Mouse (Mus musculus): Measurements from ENCODE around the gene Mettl16. TPM values are rescaled to one million over a fixed set of nuclear protein-coding genes. Genes with fewer than 3 reads are reported as not detected.

Mettl16 gene
- total RNA-seq, 2 experiments from 2014 or later: 18.1 to 26.4 TPM

DNA sequence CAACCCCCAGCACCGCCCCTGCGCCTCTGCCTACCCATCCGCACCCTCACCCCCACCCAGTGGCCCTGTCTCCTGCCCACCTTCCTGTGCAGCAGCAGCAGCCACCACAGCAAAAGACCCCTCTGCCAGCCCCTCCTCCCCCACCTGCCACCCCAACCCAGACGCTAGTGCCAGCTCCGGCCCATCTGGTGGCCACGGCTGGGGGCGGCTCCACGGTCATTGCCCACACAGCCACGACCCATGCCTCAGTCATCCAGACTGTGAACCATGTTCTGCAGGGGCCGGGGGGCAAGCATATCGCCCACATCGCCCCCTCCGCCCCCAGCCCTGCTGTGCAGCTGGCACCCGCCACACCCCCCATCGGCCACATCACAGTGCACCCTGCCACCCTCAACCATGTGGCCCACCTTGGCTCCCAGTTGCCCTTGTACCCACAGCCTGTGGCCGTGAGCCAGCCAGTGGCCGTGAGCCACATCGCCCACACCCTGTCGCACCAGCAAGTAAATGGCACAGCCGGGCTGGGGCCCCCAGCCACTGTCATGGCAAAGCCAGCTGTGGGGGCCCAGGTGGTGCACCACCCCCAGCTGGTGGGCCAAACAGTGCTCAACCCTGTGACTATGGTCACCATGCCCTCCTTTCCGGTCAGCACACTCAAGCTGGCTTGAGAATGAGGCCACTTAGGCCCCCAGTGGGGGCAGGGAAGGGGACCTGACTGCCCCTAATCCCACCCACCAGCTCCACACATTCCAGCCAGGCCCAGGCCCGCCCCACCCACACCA is 72.2 kb downstream of the Mettl16 start:
- DNase-seq (ENCODE audit: low spot score in 2 of 2): no peak

DNA sequence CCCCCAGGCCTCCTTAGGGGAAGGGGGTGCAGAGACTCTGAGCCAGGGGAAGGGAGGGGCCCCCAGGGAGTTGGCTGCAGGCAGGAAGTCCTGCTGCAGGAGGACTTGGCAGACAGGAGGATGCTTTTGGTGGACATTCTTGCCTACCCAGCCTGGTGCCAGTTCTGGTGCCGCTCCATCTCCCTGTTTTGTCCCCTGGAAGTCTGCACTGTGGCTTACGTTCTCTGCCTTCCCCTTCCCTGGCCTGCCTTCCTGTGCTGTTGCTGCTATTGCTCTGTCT is 72.7 kb downstream of the Mettl16 start:
- DNase-seq (ENCODE audit: low spot score in 2 of 2): no peak

DNA sequence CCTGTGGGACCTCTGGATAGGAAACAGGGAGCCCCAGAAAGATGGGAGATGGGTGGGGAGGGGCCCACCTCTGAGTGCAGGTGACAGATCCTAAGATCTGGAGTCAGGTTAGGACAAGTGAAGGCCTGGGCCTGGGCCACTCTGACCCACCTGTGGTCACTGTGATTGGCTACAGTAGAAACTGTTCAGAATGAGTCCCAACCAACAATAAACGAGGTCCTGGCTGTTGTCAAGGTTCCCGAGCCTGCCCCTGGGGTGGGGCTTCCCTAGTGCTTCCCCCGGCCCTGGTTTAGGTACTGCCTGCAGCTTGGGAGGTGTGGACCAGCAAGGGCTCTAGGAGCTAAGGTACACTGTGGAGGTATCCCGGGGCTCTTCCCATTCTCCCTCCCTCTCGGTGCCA is 73.1 kb downstream of the Mettl16 start:
- DNase-seq (ENCODE audit: low spot score in 2 of 2): no peak

DNA sequence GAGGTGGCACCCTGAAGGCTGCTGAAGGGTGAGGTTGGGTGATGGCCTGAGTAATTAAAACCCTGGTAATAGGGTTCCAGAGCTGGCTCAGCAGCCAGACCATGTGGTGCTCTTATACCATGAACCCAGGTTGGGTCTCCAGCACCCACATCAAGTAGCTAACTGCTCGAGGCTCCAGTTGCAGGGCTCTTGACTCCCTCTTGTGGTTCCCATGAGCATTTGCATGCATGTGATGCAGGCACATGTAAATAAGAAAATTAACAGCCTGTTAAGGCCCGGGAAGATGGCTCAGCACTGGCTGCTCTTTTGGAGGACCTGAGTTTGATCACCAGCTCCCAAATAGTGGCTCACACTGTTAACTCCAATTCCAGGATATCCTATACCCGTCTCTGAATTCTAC is 75.2 kb downstream of the Mettl16 start:
- no peak for DNase-seq (ENCODE audit: low spot score in 2 of 2)

DNA sequence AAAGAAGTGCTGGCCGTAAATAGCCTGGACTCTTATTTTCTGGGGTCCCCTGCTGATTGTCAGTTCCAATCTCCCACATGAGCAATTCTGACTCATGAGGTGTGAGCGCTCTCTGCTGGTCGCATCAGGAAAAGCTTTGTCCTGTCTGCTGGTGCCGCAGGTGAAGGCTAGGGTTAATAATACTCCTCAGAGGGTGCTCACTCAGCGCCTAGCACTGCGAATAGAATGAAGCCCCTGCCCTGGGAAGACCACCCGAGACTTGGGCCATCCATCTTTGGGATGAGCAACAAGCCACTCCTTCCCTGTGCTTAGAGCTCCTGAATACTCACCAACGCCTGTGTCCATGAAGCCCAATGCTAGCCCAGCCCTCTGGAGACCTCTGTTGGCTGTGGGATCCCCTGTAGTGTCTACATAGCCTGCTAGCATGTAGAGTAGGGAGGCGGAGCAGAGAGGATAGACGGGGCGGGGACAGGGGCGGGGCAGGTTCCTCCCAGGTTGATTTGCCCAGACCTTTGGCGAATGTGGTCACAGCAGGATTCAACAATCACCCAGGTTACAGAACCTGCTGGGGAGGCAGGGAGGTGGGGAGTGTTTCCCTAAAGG is 77.4 kb downstream of the Mettl16 start:
- DNase-seq (ENCODE audit: low spot score in 2 of 2): peak; percentile 78 to 81

DNA sequence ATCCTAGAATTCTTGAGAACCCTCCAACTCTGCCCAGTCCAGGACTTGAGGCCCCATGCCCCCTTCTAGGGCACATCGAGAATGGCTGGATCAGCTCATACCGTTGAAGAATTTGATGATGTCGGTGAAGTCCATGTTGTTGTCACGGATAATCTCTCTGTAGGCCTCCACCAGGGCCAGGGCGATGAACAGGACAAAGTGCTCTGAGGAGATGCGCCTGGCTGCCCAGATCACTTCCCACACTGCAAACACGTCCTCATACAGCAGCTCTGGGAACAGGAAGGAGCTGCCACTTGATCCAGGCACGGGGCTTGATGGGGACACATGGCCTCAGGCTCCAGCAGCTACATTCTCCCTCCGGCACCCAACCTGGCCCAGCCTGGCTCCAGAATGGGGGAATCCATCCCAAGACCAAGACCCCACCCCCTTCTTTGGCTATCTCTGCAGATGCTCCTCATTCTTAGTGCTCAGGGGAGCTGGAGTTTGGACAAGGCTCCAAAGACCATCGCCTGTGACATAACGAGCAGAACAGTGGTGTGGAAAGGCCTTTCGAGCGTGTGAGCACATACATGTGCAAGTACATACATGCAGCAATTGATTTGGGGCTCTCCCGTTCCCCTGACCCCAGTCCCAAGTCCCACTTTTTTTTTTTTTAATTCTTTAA is 80.5 kb downstream of the Mettl16 start:
- DNase-seq (ENCODE audit: low spot score in 2 of 2): no peak

DNA sequence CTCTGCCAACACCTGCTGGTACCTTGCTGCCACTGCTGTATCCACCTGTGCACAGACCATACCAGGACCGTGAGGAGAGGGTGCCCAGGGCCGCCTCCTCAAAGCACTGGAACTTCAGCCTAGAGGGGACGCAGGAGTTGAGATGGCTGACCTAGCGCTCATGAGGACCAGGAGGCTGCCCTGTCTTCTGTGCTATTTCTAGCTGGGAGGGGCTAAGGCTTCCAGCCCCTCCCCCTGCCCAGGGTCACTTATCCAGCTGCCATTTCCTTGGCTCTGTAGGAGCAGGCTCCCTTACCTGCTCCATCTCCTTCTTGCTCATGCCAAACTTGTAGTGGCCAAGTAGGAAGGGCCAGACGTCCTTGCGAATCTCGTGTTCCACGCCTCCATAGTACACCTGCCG is 87.1 kb downstream of the Mettl16 start:
- DNase-seq (ENCODE audit: low spot score in 2 of 2): no peak

DNA sequence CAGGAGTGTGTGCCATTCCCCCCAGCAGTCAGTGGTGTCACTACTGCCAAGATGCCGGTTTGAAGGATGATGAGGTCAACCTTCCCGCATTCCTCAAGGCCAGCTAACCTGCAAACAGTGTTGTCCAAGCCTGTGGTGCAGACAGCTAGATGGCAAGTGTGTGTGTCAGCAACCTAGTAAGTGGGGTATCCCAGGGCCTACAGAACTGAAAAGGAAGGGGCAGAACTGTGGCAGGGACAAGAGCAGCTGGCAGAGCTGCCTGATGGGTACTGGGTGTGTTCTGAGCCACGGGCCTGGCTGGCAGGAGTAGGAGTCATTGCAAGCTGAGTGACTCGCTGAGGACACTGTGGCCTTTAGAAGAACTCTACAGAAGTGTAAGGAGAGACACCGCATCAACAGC is 91.5 kb downstream of the Mettl16 start:
- DNase-seq (ENCODE audit: low spot score in 2 of 2): no peak

DNA sequence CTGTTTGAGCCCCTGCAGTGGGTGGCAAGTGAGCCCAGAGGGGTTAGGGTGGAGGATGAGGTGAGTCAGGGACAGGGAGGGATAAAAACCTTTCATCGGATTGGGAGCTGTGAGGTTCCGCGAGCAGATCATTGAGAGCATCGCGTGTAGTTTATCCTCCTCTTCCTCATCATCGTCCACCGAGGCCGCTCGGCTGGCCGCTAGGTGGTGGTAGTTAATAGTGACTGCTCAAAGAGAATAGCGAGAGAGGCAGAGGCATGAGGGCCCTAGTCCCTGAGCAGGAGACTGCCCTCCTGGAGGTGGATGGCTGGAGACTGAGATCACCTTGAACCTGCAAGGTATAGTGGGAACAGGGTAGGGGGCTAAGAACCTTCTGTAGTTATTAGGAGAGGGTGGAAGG is 92.8 kb downstream of the Mettl16 start:
- no peak for DNase-seq (ENCODE audit: low spot score in 2 of 2)

DNA sequence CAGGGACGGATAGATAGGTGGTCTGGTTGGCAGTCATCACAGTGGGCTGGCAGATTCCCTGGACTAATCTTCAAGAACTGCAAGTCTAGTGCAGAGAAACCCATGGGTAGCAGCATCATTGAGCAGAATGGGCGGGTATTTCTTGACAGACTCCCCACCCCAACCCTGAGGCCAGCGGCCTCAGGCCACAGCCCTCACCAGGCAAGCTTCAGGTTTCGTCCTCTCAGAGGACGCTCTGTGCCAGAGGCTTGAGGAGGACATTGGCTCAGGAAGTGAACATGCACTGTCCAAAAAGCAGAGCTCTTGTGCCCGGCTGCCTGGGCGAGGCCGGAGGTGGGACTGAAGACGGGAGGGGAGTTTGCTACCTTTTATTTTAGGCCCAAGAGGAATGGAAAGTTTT is 93.8 kb downstream of the Mettl16 start:
- DNase-seq (ENCODE audit: low spot score in 2 of 2): no peak

DNA sequence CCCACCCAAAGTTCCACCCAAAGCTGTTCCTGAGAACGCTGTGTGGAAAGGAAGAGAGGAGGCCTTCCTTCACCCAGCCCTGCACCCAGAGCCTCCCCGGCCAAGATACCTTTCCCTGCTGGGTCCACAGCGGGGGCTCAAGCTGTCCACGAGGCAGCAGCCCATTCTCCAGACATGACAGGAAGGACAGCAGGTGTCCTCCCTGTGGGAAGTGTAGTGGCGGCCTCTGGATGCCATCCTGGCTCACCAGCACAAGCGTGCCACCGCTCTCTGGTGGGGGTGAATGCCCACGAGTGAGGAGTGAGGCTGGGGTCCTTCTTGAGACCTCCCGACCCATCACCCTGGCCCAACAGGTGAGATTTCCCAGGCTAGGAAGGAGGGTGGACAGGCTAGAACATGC is 94.6 kb downstream of the Mettl16 start:
- DNase-seq (ENCODE audit: low spot score in 2 of 2): no peak

DNA sequence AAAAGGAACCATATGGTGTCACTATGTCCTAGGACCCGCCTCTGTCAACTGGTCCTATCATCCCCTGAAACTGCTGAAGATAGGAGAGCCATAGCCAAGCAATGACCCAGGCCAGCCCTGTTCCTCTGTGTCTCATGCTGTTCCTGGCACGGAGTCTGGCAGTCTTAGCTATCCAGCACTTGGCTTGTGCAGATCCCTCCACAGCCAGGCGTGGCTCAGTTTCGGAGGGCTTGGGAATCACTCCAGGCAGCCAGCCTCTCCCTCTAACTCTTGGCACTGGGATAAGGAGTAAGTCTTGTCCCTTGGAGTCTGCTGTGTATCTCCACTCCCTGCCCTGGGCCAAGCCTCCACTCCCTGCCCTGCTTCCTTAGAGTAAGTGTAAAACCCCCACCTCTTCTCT is 96.0 kb downstream of the Mettl16 start:
- DNase-seq (ENCODE audit: low spot score in 2 of 2): peak; percentile 47 to 78

DNA sequence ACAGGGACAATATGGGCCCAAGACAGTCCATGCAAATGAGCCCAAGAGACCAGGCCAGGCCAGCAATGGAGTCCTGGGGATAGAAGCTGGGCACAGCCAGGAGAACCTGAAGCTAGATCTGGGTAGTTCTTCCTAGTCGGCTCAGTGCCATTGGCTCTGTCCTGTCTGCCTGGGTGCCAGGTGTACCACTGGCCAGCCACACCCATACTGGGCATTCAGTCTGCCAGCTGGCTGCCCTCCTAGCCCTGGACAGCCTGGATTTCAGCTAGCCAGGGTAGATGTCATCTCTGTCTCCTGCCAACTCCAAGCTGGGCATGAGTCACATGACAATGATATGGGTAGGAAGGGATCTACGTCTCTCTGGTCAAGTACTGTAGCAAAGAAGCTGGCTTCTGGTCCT is 96.6 kb downstream of the Mettl16 start:
- peak in 1 of 2 experiments; percentile 33 for DNase-seq (ENCODE audit: low spot score in 2 of 2)

DNA sequence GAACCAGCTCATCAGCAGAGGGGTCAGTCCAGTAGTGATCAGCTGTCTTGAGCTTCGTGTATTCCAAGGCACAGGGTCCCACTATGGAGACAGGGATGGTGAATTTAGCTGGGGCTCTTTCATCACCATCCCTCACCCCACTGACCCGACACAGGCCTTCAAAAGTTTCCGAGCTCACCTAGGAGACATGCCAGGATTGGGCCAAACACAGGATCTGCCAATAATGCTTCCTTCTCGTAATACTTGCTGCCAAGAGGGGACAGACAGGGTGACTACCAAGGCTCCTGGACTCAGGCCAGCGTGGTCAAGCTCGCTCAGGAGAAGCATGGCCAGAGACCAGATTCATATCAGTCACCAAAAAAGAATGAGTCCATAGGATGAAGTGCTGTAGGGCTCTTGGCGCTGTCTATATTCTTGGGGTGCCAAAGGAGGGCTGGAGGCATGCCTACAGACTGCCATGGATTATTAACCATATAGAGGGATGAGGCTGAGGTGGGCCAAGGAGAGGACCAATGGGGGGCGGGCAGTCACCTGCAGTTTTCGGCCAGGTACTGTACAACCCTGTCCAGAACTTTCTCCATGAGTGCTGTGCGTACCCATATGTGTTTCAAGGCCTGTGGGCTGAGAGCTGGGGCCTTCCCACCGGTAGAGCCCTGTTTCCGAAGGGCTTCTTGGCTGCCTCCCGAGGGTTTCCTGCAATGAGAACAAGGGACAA is 97.6 kb downstream of the Mettl16 start:
- DNase-seq (ENCODE audit: low spot score in 2 of 2): no peak

DNA sequence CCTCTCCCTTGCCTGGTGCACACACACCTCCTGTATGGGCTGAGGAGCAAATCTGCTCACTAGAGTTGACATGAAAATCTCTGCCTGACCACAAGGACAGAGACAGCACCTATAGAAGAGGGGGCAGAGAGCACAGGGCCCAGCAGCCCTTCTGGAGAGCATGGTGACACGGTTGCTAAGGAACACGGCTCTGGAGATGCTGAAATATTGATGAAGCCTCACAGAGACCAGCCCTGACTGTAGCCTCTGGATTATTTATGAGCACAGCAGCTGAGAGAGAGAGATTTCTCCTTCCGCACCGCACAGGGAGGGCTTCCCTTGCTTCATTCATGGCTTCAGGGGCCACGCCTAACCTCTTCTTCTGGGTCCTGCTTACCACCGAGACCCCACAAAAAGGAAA is 99.0 kb downstream of the Mettl16 start:
- DNase-seq (ENCODE audit: low spot score in 2 of 2): no peak

DNA sequence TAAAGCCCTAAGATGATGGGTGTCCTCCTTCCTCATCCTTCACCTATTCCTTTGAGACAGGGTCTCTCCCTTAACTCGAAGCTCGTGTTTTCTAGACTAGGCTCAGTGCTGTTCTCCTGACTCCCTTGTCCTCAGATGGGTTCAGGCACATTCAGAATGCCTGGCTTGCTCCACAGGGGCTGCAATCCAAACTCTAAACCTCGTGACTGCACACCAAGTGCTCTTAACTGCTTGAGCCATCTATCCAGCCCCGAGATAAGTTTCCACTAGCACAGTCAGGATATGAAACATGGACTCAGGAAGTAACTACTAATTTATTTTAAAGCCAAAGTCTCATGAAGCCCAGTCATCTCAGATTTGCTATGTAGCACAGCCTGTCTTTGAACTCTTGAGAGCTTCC is 99.9 kb downstream of the Mettl16 start:
- no peak for DNase-seq (ENCODE audit: low spot score in 2 of 2)

DNA sequence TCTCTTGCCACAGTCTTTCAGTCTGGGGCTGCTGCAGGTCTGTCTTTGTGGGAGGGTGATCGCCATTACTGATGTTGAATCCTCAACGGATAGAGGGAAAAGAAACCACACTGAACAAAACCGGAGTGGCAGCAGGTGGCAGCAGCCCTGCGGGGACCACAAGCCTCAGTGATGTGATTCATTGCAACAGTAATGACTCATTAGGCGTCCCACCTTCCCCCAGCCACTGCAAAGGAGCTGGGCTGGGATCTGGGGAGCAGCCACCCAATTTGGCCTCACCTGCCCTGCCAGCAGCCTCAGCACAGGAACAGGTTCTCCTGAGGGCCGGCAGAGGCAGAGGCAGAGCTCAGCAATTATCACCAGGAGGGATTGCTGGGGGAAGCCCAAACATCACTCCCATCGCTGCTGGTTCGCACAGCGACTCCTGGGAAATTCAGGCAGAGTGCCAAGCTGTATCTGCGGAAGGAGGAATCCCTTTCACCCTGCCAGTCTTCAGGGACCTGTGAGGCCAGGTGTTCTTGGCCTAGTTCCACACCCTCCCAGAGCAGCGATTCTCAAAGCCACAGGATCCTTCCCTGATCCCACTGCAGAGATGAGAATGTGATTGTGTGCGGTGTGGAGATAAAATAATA is 100.5 kb downstream of the Mettl16 start:
- DNase-seq (ENCODE audit: low spot score in 2 of 2): peak; percentile 60 to 61

DNA sequence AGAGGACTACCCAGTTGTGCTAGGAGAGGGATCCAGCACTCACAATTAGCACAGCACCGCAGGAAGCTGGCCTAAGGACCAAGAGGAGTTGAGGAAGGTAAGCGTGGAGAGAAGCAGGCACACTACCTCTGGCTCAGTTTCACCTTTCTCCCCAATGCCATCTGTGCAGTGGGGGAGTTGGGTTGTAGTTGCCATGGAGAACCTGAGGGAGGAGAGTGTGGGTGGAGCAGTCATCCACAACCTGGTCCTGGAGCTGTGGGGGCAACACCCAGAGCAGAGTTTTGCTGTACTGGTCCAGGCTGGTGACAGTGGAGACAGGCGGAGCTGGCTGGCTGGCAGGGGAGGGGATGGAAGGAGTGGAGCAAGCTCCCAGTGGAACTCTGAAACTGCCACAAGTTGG is 104.0 kb downstream of the Mettl16 start:
- peak in 1 of 2 experiments; percentile 46 for DNase-seq (ENCODE audit: low spot score in 2 of 2)

DNA sequence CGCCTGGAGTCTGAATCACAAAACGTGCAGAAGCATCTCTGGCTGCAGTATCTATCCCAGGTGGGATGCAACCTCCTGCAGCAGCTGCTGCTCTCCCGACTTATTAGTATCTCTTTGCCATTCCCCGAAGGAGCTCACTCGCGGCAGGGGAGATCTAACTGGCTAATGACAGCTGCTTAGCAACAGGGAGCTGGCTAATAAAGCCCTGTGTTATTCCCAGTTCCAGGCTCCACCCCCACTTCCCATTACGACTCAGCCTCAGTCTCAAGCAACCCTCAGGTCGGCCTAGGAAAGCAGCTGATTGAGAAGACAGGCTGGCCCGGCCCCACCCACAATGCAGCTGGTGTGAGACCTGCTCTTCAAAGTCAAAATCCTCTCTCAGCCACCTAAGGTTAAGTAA is 106.2 kb downstream of the Mettl16 start:
- DNase-seq (ENCODE audit: low spot score in 2 of 2): peak; percentile 69 to 79
